Mouse (Mus musculus) liver, adult 2 months (tissue): ENCODE results near the gene Mapkbp1. TPM values are rescaled to one million over a fixed set of nuclear protein-coding genes. Genes with fewer than 3 reads are reported as not detected.

Experiments
- DNase-seq: peaks from one replicate; pipeline ENCODE4 v3.0.0-alpha.2; 2011; ENCODE audit warnings: low read depth, low spot score; ENCODE audit errors: extremely low read depth
- H3K27ac ChIP-seq: fragments of 200-500 bp; replicated peaks from 2 replicates; pipeline ENCODE4 v1.5.1; 2012; ENCODE audit warnings: low read depth, mild to moderate bottlenecking, control low read depth, inconsistent platforms, low read length; ENCODE audit not compliant: insufficient read depth
- H3K27me3 ChIP-seq: fragments of 200-500 bp; 2 replicates; pipeline ENCODE4 v1.6.1; 2012; ENCODE audit warnings: mild to moderate bottlenecking, moderate library complexity, low read length, inconsistent platforms; ENCODE audit not compliant: control insufficient read depth, insufficient read depth
- H3K36me3 ChIP-seq: fragments of 200-500 bp; 2 replicates; pipeline ENCODE4 v1.6.1; 2012; ENCODE audit warnings: low read length, inconsistent platforms; ENCODE audit not compliant: control insufficient read depth, insufficient read depth
- H3K4me1 ChIP-seq: fragments of 200-500 bp; 2 replicates; pipeline ENCODE4 v1.6.1; 2011; ENCODE audit warnings: low read length; ENCODE audit not compliant: control insufficient read depth, insufficient read depth
- H3K4me3 ChIP-seq: fragments of 200-500 bp; 2 replicates; pipeline ENCODE4 v1.5.1; 2011; ENCODE audit warnings: low read depth, mild to moderate bottlenecking, control low read depth, low read length, moderate library complexity; ENCODE audit not compliant: insufficient read depth
- H3K79me2 ChIP-seq: fragments of 200-500 bp; 2 replicates; pipeline ENCODE4 v1.6.1; 2012; ENCODE audit warnings: inconsistent platforms, mild to moderate bottlenecking, low read length, moderate library complexity; ENCODE audit not compliant: control insufficient read depth, insufficient read depth
- H3K9ac ChIP-seq: fragments of 200-500 bp; 2 replicates; pipeline ENCODE4 v1.6.1; 2012; ENCODE audit warnings: low read depth, mild to moderate bottlenecking, control low read depth, inconsistent platforms, low read length
- CTCF ChIP-seq: fragments of 200-500 bp; IDR thresholded peaks from 2 replicates; pipeline ENCODE4 v1.5.1; 2011; ENCODE audit warnings: low read depth, low read length, control low read depth
- POLR2A ChIP-seq: fragments of 200-500 bp; IDR thresholded peaks from 2 replicates; pipeline ENCODE4 v1.6.1; 2011; ENCODE audit warnings: low read length, control low read depth; ENCODE audit not compliant: insufficient read depth; ENCODE audit errors: extremely low read depth
- WGBS: fragments of 180-500 bp; shearing (Covaris S2); methylation state at CpG from one replicate; pipeline ENCODE4 v1.1.7; 2018; 5-methylcytosine and 5-hydroxymethylcytosine counted together
- polyA plus RNA-seq: library from polyadenylated mRNA; depleted of rRNA; stranded (reverse); fragments of >200 nt; gene quantifications from 2 replicates; pipeline ENCODE4 v1.2.3, GENCODE M21; 2012
- total RNA-seq: library from RNA; depleted of rRNA; stranded (reverse); fragments of >200 nt; gene quantifications from 2 replicates; pipeline ENCODE4 v1.2.3, GENCODE M21; 2014

Mapkbp1 gene
- total and polyA plus RNA-seq, 2 experiments, result 2.9 to 4.6 TPM

DNA sequence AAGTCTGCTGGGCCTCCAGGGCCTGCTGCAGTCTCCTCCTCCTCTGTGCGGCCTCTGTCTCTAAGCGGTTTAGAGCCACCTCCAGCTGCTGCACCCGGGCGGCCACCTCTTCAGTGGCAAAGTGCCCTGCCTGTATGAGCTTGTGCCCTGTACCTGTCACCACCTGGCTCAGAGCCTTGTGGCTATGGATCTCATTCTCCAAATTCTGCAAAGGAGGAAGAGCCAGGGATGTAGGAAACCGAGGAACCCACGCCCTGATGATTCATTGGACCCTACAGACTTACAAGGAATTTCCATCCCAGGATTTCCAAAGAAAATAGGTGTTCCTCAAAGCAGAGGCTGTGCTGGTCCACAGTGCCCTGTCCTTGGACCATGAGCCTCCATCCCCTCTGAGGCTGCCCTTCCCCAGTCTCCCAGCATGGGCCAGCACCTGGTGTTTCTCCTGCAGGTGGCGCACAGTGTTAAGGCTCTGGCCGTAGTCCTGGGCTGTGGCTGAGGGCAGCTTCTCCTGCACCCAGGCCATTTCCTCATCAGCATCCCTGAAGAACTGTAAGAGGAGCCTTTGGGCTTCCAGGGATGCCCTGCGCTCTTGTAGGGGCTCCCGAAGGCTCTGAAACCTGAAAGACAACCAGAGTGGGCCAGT is 77.3 kb downstream of the Mapkbp1 start:
- WGBS, result 63% methylated on average over 10 of the region's 10 CpGs
- H3K4me3 ChIP-seq, result no peak overlapping the region

GRCm38 (mm10) chr2:120051405-120051804 is 78.9 kb downstream of the Mapkbp1 start:
- 55% methylated on average over 6 of the region's 6 CpGs for WGBS
- no peaks in the 10 kb centered on the region for H3K27me3 ChIP-seq
- DNase-seq, result no peak
- H3K36me3 ChIP-seq, result no peaks in the 10 kb centered on the region
- no peak overlapping the region for H3K9ac ChIP-seq
- H3K27ac ChIP-seq, result no peak overlapping the region
- no peak overlapping the region for H3K4me3 ChIP-seq
- no peaks in the 10 kb centered on the region for H3K79me2 ChIP-seq
- TF ChIP-seq CTCF (no peak), POLR2A (no peak)
- H3K4me1 ChIP-seq, result no peaks in the 10 kb centered on the region

More for the DNA sequence above, 77.3 kb downstream of the Mapkbp1 start:
- peak; percentile 37 for DNase-seq
- no peak overlapping the region for H3K9ac ChIP-seq
- no peak overlapping the region for H3K27ac ChIP-seq
- H3K4me1 ChIP-seq, result no peaks in the 10 kb centered on the region
- no peaks in the 10 kb centered on the region for H3K79me2 ChIP-seq
- H3K27me3 ChIP-seq, result no peaks in the 10 kb centered on the region
- no peak for TF ChIP-seq POLR2A
- peak; percentile 94 for TF ChIP-seq CTCF
- no peaks in the 10 kb centered on the region for H3K36me3 ChIP-seq

GRCm38 (mm10) chr2:120054771-120055552 is 82.5 kb downstream of the Mapkbp1 start:
- WGBS, result 72% methylated on average over 12 of the region's 12 CpGs
- Histone ChIP-seq H3K36me3 (no peaks in the 10 kb centered on the region), H3K4me3 (no peak overlapping the region), H3K9ac (no peak overlapping the region), H3K27ac (no peak overlapping the region), H3K4me1 (peaks cover 5% of the 10 kb centered on the region), H3K27me3 (no peaks in the 10 kb centered on the region), H3K79me2 (no peaks in the 10 kb centered on the region)
- no peak for TF ChIP-seq CTCF
- no peak for TF ChIP-seq POLR2A
- DNase-seq, result peak; percentile 65

- H3K27ac ChIP-seq, result no peak overlapping the region
- H3K4me3 ChIP-seq, result no peak overlapping the region
- H3K36me3 ChIP-seq, result no peaks in the 10 kb centered on the region
- TF ChIP-seq CTCF, result no peak
- TF ChIP-seq POLR2A, result no peak
- DNase-seq, result no peak
- peaks cover 5% of the 10 kb centered on the region for H3K4me1 ChIP-seq
- no peaks in the 10 kb centered on the region for H3K27me3 ChIP-seq
- no peak overlapping the region for H3K9ac ChIP-seq
- H3K79me2 ChIP-seq, result no peaks in the 10 kb centered on the region
- WGBS, result 95% methylated on average over 10 of the region's 10 CpGs
Measured at GRCm38 (mm10) chr2:120055923-120056322, 83.4 kb downstream of the Mapkbp1 start.

GRCm38 (mm10) chr2:120058818-120059217 is 86.3 kb downstream of the Mapkbp1 start:
- Histone ChIP-seq H3K27me3 (no peaks in the 10 kb centered on the region), H3K4me3 (no peak overlapping the region), H3K79me2 (no peaks in the 10 kb centered on the region), H3K4me1 (peaks cover 5% of the 10 kb centered on the region), H3K27ac (no peak overlapping the region; the same call in 1 of the 2 replicates), H3K9ac (no peak overlapping the region), H3K36me3 (no peaks in the 10 kb centered on the region)
- TF ChIP-seq CTCF, result no peak
- no peak for TF ChIP-seq POLR2A
- DNase-seq, result peak; percentile 99
- 13% methylated on average over 4 of the region's 4 CpGs for WGBS

GRCm38 (mm10) chr2:120059466-120059865 is 87.0 kb downstream of the Mapkbp1 start:
- Histone ChIP-seq H3K79me2 (no peaks in the 10 kb centered on the region), H3K4me3 (no peak overlapping the region), H3K4me1 (peaks cover 5% of the 10 kb centered on the region), H3K36me3 (no peaks in the 10 kb centered on the region), H3K27me3 (no peaks in the 10 kb centered on the region), H3K27ac (no peak overlapping the region), H3K9ac (no peak overlapping the region)
- no peak for DNase-seq
- 85% methylated on average over 3 of the region's 3 CpGs for WGBS
- no peak for TF ChIP-seq POLR2A
- no peak for TF ChIP-seq CTCF
